In the genomic region with DNA sequence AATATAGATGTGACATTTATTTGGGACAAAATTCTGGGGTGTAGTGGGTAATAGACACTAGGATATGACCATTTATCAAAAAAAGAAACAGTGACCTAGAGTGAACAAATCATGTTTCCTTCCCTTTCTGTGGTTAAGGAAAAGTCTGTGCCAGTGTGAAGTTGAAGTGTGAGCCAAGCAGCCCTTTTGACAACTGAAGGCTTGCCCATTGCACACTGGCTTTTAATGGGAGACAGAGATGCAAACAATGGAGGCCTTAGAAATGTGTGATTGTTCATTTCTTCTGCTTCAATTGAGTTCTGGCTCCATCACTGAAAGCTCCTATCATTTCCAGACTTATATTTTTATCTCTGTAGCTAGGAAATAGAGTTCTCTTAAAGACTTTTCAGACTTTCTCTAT, we compare ENCODE assay signal across 23 mouse cellular contexts.
"Had no signal": no experiment of that assay in that cellular context is flagged by ENCODE, and none has a peak within 500 bp of the region (broad histone marks: within the 10 kb centered on the region; RNA-seq: fewer than 3 reads in every experiment).

No protein-coding gene starts in this region.

- ATAC-seq: liver, embryonic 12.5 days had no signal

- H3K27me3 ChIP-seq: limb, embryonic 13.5 days; liver, embryonic 12.5 days; liver, embryonic 15.5 days; lung, embryonic 15.5 days; neural tube, embryonic 12.5 days; neural tube, embryonic 15.5 days had no signal

- H3K4me1 ChIP-seq: limb, embryonic 10.5 days; limb, embryonic 13.5 days; liver, embryonic 12.5 days; liver, embryonic 15.5 days; lung, embryonic 15.5 days; neural tube, embryonic 12.5 days; neural tube, embryonic 15.5 days had no signal

- H3K4me3 ChIP-seq: layer of hippocampus, adult 2 months; limb, embryonic 10.5 days; limb, embryonic 13.5 days; liver, embryonic 12.5 days; liver, embryonic 15.5 days; lung, embryonic 15.5 days; neural tube, embryonic 12.5 days; neural tube, embryonic 15.5 days had no signal

- H3K4me2 ChIP-seq: limb, embryonic 13.5 days; liver, embryonic 12.5 days; liver, embryonic 15.5 days; lung, embryonic 15.5 days; midbrain, embryonic 11.5 days; neural tube, embryonic 12.5 days; neural tube, embryonic 15.5 days had no signal

- H3K27ac ChIP-seq: kidney, postnatal 0 days; layer of hippocampus, adult 2 months; limb, embryonic 10.5 days; limb, embryonic 13.5 days; liver, embryonic 12.5 days; liver, embryonic 15.5 days; lung, embryonic 15.5 days; neural tube, embryonic 12.5 days; neural tube, embryonic 15.5 days; stomach, postnatal 0 days had no signal

- DNase-seq: kidney, adult 2 months; kidney, postnatal 25 days; layer of hippocampus, adult 9-11 months; liver; lung, adult 18-20 months; lung, postnatal 10 days; lung, postnatal 36 days; midbrain, embryonic 14.5 days; right cerebral cortex, postnatal 4 days; thymus, adult 2 months; thymus, postnatal 14 days; thymus, postnatal 4 days had no signal

- H3K36me3 ChIP-seq: limb, embryonic 10.5 days; limb, embryonic 13.5 days; liver, embryonic 12.5 days; liver, embryonic 15.5 days; lung, embryonic 15.5 days; neural tube, embryonic 12.5 days; neural tube, embryonic 15.5 days had no signal

- H3K9me3 ChIP-seq: limb, embryonic 10.5 days; limb, embryonic 13.5 days; liver, embryonic 12.5 days; liver, embryonic 15.5 days; lung, embryonic 15.5 days; neural tube, embryonic 12.5 days; neural tube, embryonic 15.5 days had no signal

- H3K9ac ChIP-seq: limb, embryonic 13.5 days; liver, embryonic 12.5 days; liver, embryonic 15.5 days; lung, embryonic 15.5 days; neural tube, embryonic 12.5 days; neural tube, embryonic 15.5 days had no signal
